Mouse (Mus musculus) G1E (cell line): ENCODE data around the gene Tmem179b. TPM values are rescaled to one million over a fixed set of nuclear protein-coding genes. Genes with fewer than 3 reads are reported as not detected.

ENCODE experiments used
- ATAC-seq: 2 replicates; pipeline ENCODE4 v1.8.0; 2016; ENCODE audit warnings: mild to moderate bottlenecking; ENCODE audit not compliant: insufficient number of reproducible peaks, poor library complexity, low FRiP score, severe bottlenecking; ENCODE audit errors: extremely low read depth
- DNase-seq: peaks from one replicate; pipeline ENCODE4 v3.0.0; 2012; ENCODE audit warnings: low spot score
- H3K27me3 ChIP-seq: 2 replicates; pipeline ENCODE4 v1.6.1; 2012; ENCODE audit warnings: mild to moderate bottlenecking, low read length, inconsistent platforms; ENCODE audit not compliant: insufficient read depth
- H3K36me3 ChIP-seq: replicated peaks from 2 replicates; pipeline ENCODE3; 2012; ENCODE audit warnings: mild to moderate bottlenecking, inconsistent platforms
- H3K4me1 ChIP-seq: 2 replicates; pipeline ENCODE4 v1.6.1; 2012; ENCODE audit warnings: low read depth, low read length, inconsistent platforms, mixed read lengths; ENCODE audit not compliant: insufficient read depth
- H3K4me3 ChIP-seq: 2 replicates; pipeline ENCODE4 v1.5.1; 2012; ENCODE audit warnings: low read depth, mild to moderate bottlenecking, inconsistent platforms, low read length, moderate library complexity, mixed read lengths
- H3K9me3 ChIP-seq: replicated peaks from 2 replicates; pipeline ENCODE4 v1.6.1; 2012; ENCODE audit warnings: inconsistent platforms
- CTCF ChIP-seq: IDR thresholded peaks from 2 replicates; pipeline ENCODE4 v1.5.1; 2012; ENCODE audit warnings: low read depth, low read length, inconsistent platforms, mixed read lengths
- GATA1 ChIP-seq: IDR thresholded peaks from 2 replicates; pipeline ENCODE4 v1.6.1; 2012; ENCODE audit warnings: borderline replicate concordance, low read length, inconsistent platforms, mixed read lengths
- GATA2 ChIP-seq: IDR thresholded peaks from 2 replicates; pipeline ENCODE4 v1.6.1; 2012; ENCODE audit warnings: low read depth, low read length, inconsistent platforms, borderline replicate concordance
- POLR2AphosphoS5 ChIP-seq: IDR thresholded peaks from 2 replicates; pipeline ENCODE4 v1.6.1; 2012; ENCODE audit warnings: low read depth, low read length, inconsistent platforms; ENCODE audit not compliant: insufficient replicate concordance
- TAL1 ChIP-seq: conservative IDR thresholded peaks from 2 replicates; pipeline ENCODE4 v1.6.1; 2012; ENCODE audit warnings: low read depth, low read length, inconsistent platforms, mixed read lengths
- polyA plus RNA-seq: library from polyadenylated mRNA; stranded (reverse); fragments of >175 nt; gene quantifications from 2 replicates; pipeline ENCODE4 v1.2.3, GENCODE M21; 2012
- total RNA-seq, 2 experiments: library from RNA; stranded (forward) in 1 of 2; stranded (reverse) in 1 of 2; fragments of 200-1000 nt in 1 of 2; fragments of >200 nt in 1 of 2; fragmentation: Nextera tagmentation in 1 of 2; gene quantifications; 2 replicates each; pipeline ENCODE4 v1.2.3; 2014 to 2017

Tmem179b gene
- total RNA-seq (2014; fragmentation: Nextera tagmentation) (138 and 153 TPM in 2 replicates), total RNA-seq (2017) (96.6 and 102 TPM in 2 replicates), polyA plus RNA-seq (90.2 and 102 TPM in 2 replicates)

DNA sequence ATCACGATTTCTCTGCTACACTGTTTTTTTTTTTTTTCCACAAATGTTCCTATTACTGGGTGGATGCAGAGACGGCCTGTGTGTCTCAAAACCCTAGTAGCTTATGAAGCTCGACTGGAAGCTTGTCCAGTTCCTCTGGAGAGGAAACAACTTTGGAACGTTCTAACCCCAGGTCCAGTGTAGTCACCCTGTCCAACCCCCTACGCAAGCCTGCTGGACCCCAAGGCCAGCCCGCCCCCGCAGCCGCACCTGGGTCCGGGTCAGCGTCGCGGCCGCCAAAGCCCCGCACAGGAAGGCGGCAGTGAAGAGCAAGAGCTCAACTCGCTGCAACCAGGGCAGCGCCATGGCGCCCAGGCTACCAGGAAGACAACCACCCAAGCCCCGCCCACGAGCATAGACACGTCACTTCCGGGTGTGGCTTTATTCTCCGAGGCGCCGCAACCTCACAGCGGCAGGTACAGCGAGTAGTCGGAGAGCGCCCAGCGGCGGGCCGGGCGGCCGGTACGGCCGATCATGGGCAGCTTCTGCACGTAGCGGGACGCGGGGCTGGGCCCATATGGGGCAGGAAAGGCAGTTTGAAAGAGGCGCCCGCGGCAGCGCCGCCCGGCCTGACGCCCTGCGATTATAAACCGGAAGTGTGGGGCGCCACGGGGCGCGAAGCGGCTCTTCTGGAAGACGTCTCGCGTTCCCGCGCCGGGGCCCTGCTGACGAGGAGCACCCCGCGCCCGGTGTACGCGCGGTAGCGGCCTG lies at the start of gene Tmem179b:
Tmem179b (minus strand) TSS at position 382 of the 750 bp plus-strand sequence.
- Histone ChIP-seq H3K4me3 (peak within 1 kb of the TSS; percentile 85), H3K4me1 (peaks cover 51% of the 10 kb centered on the region), H3K36me3 (peaks cover 68% of the 10 kb centered on the region), H3K9me3 (no peaks in the 10 kb centered on the region), H3K27me3 (no peaks in the 10 kb centered on the region)
- TF ChIP-seq POLR2AphosphoS5: 0 out of 2 replicates have a peak, but pooled peaks have one; percentile 64
- TF ChIP-seq CTCF: no peak
- peak; percentile 85 for ATAC-seq
- peak; percentile 91 for DNase-seq

DNA sequence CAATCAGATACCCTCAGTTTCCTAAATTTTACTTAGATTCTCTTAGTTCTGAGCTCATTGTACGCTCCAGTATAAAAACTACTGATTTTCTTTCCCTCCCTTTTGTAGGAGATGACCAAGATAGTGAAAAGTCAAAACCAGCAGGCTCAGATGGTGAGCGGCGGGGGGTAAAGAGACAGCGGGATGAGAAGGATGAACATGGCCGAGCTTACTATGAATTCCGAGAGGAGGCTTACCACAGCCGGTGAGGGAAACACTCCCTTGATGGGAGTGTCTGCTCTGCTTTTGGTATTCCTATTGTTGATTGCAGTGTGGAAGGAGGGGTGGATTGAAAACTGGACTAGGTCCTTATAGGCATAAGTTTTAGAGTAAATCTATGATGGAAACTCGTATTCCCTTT lies 48.4 kb upstream of the Tmem179b start:
- H3K36me3 ChIP-seq: peaks cover 60% of the 10 kb centered on the region
- DNase-seq (no peak), ATAC-seq (no peak)
- no peaks in the 10 kb centered on the region for H3K27me3 ChIP-seq
- peaks cover 29% of the 10 kb centered on the region for H3K4me1 ChIP-seq
- TF ChIP-seq CTCF: no peak
- TF ChIP-seq GATA2: no peak
- TF ChIP-seq TAL1: no peak
- TF ChIP-seq POLR2AphosphoS5: no peak
- no peak for TF ChIP-seq GATA1
- no peaks in the 10 kb centered on the region for H3K9me3 ChIP-seq
- no peak overlapping the region; the same call in 1 of the 2 replicates for H3K4me3 ChIP-seq

DNA sequence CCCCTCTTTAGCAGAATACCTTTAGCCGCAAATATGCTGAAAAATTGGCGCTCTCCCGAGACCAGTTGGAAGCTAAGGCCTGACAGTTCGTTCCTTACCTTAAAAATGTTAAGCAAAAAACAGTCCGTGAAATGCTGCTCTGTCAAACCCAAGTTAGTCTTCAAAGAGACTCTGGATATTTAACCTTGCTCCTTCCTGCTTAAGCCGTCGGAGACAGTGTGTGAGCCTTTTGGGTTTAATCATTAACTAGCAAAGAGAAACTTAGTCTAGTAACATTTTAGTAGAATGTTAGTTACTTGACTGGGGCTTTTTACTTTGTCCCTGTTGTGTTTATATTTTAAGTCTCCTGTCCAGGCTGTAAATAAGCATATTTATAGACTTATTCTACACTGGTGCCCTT lies 46.9 kb upstream of the Tmem179b start:
- H3K4me3 ChIP-seq: peak overlapping the region; percentile 84
- DNase-seq (no peak), ATAC-seq (no peak)
- TF ChIP-seq CTCF (no peak), GATA2 (no peak), GATA1 (no peak), POLR2AphosphoS5 (no peak), TAL1 (no peak)
- H3K9me3 ChIP-seq: no peaks in the 10 kb centered on the region
- H3K36me3 ChIP-seq: peaks cover 55% of the 10 kb centered on the region
- peaks cover 35% of the 10 kb centered on the region for H3K4me1 ChIP-seq
- H3K27me3 ChIP-seq: no peaks in the 10 kb centered on the region

DNA sequence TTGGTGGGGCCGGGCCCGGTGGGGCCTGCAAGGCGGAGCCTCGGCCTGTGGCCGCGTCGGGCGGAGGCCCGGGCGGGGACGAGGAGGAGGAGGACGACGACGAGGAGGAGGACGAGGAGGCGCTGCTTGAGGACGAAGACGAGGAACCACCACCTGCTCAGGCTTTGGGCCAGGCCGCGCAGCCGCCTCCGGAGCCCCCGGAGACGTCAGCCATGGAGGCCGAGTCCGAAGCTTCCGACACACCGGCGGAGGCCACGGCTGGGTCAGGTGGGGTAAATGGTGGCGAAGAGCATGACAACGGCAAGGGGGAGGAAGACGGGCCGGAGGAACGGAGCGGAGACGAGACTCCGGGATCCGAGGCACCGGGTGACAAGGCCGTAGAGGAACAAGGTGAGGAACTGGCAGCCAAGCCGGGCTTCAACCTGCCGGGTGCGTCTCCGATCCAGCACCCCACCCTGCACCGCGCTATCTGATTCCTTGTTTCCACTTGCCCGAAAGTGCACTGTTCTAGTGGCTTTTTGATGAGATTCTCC lies 46.2 kb upstream of the Tmem179b start:
- no peak for ATAC-seq
- DNase-seq: no peak
- Histone ChIP-seq H3K4me1 (peaks cover 40% of the 10 kb centered on the region), H3K36me3 (peaks cover 55% of the 10 kb centered on the region), H3K27me3 (no peaks in the 10 kb centered on the region), H3K4me3 (peak overlapping the region; percentile 84), H3K9me3 (no peaks in the 10 kb centered on the region)
- TF ChIP-seq POLR2AphosphoS5: no peak
- no peak for TF ChIP-seq GATA2
- no peak for TF ChIP-seq CTCF
- TF ChIP-seq GATA1: no peak
- no peak for TF ChIP-seq TAL1

DNA sequence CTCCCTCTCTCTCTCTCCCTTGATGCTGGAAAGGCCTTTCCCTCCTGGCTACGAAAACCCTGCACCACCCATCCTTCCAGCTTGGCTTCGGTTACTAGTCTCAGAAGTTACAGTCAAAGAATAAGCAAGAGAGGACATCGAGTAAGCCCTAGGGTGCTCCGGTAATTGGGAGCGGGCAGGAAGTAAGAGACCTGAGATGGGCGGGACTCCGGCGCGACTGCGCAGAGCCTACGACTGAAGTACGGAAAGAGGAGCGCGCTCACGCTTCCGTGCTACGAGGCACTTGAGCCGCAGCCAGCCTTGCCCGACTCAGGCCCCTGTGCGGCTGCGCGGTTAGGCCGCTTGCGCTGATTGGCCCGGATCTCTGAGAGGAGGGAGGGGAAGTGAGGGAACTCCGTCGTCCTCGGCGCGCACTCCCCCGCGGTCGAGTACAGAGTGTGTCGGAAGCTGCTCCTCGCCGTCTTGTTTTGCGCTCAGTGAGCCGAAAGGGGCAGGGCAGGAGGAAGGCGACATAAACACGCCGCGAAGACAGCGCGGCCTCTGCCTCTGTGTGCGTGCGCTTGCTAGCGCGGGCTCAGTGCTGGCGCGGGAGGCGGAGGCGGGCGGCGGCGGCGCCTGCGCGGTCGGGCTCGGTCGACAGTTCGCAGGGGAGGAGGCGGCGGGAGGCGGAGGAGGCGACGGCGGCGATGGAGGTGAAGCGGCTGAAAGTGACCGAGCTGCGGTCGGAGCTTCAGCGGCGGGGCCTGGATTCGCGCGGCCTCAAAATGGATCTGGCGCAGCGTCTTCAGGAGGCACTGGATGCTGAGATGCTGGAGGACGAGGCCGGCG lies 45.5 kb upstream of the Tmem179b start, which contains the start of gene Hnrnpul2:
Hnrnpul2 (plus strand) TSS at position 415 of the 828 bp plus-strand sequence.
- Histone ChIP-seq H3K4me1 (peaks cover 44% of the 10 kb centered on the region), H3K9me3 (no peaks in the 10 kb centered on the region), H3K36me3 (peaks cover 55% of the 10 kb centered on the region), H3K27me3 (no peaks in the 10 kb centered on the region), H3K4me3 (peak within 1 kb of the TSS; percentile 84)
- TF ChIP-seq CTCF (no peak), POLR2AphosphoS5 (no peak), GATA2 (no peak), TAL1 (no peak), GATA1 (no peak)
- DNase-seq: peak; percentile 95
- ATAC-seq: peak; percentile 83
